Mouse (Mus musculus) megakaryocyte, embryonic 14.5 days (primary cell): ENCODE measurements around the gene Cntd1. TPM values are rescaled to one million over a fixed set of nuclear protein-coding genes. Genes with fewer than 3 reads are reported as not detected.
A peak's percentile ranks its signal among the peaks of the same experiment; 100 is the strongest.

Experiments used
- H3K27me3 ChIP-seq: replicated peaks from 2 replicates; pipeline ENCODE3; 2012; ENCODE audit warnings: inconsistent platforms
- H3K36me3 ChIP-seq: replicated peaks from 2 replicates; pipeline ENCODE3; 2012; ENCODE audit warnings: low read length, inconsistent platforms, mixed read lengths
- H3K4me1 ChIP-seq: 2 replicates; pipeline ENCODE4 v1.6.1; 2012; ENCODE audit warnings: inconsistent platforms
- H3K4me3 ChIP-seq: replicated peaks from 2 replicates; pipeline ENCODE3; 2012; ENCODE audit warnings: moderate library complexity, mild to moderate bottlenecking, inconsistent platforms
- H3K9me3 ChIP-seq: 2 replicates; pipeline ENCODE4 v1.6.1; 2012; ENCODE audit warnings: inconsistent platforms
- FLI1 ChIP-seq: IDR thresholded peaks from 2 replicates; pipeline ENCODE4 v1.6.1; 2012; ENCODE audit warnings: low read length, inconsistent platforms, mixed read lengths
- GATA1 ChIP-seq: IDR thresholded peaks from 3 replicates; pipeline ENCODE4 v1.6.1; 2012; ENCODE audit warnings: mixed read lengths, low read length, inconsistent platforms, borderline replicate concordance
- polyA plus RNA-seq: library from polyadenylated mRNA; stranded (reverse); fragments of >175 nt; gene quantifications from 2 replicates; pipeline ENCODE4 v1.2.3, GENCODE M21; 2012; ENCODE audit warnings: low replicate concordance; ENCODE audit not compliant: insufficient read depth

The Cntd1 gene
- polyA plus RNA-seq, 1 experiment, result not detected

DNA sequence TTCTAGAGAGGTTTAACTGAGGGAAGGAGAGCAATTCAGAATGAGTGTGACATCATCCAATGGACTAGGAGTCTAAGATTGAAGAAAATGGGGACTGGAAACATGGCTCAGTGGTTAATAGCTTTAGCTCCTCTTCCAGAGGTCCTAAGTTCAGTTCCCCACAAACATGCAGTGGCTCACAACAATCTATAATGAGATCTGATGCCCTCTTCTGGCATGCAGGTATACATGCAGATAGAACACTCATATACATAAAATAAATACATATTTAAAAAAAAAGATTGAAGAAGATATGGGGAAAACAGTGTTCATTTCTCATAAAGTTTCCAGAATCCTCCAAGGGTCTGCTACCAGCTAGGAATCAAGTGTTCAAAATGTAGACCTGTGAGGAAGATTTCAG is 43.4 kb upstream of the Cntd1 start:
- no peak for TF ChIP-seq GATA1
- no peak for TF ChIP-seq FLI1
- Histone ChIP-seq H3K27me3 (peaks cover 63% of the 10 kb centered on the region), H3K4me1 (peaks cover 30% of the 10 kb centered on the region), H3K36me3 (no peaks in the 10 kb centered on the region), H3K9me3 (peaks cover 8% of the 10 kb centered on the region), H3K4me3 (no peak overlapping the region)

- Histone ChIP-seq H3K27me3 (peaks cover 55% of the 10 kb centered on the region), H3K4me1 (peaks cover 16% of the 10 kb centered on the region), H3K4me3 (no peak overlapping the region), H3K36me3 (no peaks in the 10 kb centered on the region), H3K9me3 (peaks cover 8% of the 10 kb centered on the region)
- no peak for TF ChIP-seq GATA1
- TF ChIP-seq FLI1, result no peak
Observed at GRCm38 (mm10) chr11:101236782-101237181, 42.0 kb upstream of the Cntd1 start.

DNA sequence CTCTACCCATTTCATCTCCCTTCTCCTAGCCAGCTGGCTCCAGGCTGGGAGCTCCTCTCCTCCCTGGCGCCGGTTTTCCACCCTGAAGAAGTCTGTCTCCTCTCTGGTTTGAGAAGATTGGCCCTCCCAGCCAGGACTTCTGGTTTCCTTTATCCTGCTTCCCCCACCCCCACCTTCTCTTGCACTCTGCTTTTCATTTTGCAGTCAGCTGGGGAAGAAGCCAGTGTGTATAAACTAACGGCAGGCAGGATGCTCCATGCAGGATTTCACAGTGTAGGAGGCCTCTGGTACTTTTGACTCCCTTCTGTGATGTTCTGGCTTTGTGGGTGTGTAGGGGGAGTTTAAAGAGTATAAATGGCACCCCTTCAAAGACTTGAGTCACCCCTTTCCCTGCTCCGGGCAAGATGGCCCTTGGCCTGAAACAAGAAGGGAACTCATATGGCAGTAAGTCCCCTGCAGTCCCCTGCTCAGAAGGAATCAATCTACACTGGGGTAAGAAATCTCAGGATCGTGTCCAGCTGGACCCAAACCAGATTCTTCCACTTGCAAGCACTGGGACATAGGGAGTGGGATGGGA is 40.7 kb upstream of the Cntd1 start:
- peaks cover 8% of the 10 kb centered on the region for H3K9me3 ChIP-seq
- TF ChIP-seq GATA1, result no peak
- TF ChIP-seq FLI1, result no peak
- H3K27me3 ChIP-seq, result peaks cover 56% of the 10 kb centered on the region
- H3K4me3 ChIP-seq, result no peak overlapping the region
- H3K36me3 ChIP-seq, result no peaks in the 10 kb centered on the region
- peaks cover 5% of the 10 kb centered on the region; the same call in 1 of the 2 replicates for H3K4me1 ChIP-seq

DNA sequence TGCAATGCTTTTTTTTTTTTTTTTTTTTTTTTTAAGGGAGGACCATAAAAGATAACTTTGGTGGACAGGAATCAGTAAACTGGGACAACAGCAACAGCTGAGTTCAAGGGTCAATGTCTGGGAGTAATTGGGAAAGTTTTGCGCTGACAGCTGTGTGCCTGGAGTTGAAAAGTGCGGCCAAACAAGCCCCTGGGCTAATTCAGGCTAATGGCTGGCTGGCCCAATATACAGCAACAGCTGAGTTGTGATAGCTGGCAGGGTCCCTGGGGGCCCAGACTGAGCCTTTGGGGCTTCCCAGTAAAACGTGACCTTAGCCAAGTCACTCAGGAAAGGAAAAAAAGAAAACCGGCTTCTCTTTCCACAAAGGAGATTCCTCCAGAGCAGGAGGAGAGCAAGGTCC is 33.7 kb upstream of the Cntd1 start:
- H3K36me3 ChIP-seq, result no peaks in the 10 kb centered on the region
- H3K4me3 ChIP-seq, result no peak overlapping the region
- H3K4me1 ChIP-seq, result peaks cover 44% of the 10 kb centered on the region
- TF ChIP-seq GATA1 (no peak), FLI1 (no peak)
- no peaks in the 10 kb centered on the region for H3K9me3 ChIP-seq
- peaks cover 66% of the 10 kb centered on the region for H3K27me3 ChIP-seq

- Histone ChIP-seq H3K27me3 (peaks cover 65% of the 10 kb centered on the region), H3K9me3 (no peaks in the 10 kb centered on the region), H3K36me3 (no peaks in the 10 kb centered on the region), H3K4me3 (peak within 1 kb of the TSS; percentile 89), H3K4me1 (peaks cover 44% of the 10 kb centered on the region)
- no peak for TF ChIP-seq FLI1
- no peak for TF ChIP-seq GATA1
Observed at GRCm38 (mm10) chr11:101245855-101246701, 32.7 kb upstream of the Cntd1 start, which contains the start of gene Ramp2. Ramp2 (plus strand) TSS chr11:101246028.

- Histone ChIP-seq H3K9me3 (no peaks in the 10 kb centered on the region), H3K36me3 (no peaks in the 10 kb centered on the region), H3K27me3 (peaks cover 62% of the 10 kb centered on the region), H3K4me3 (peak overlapping the region; percentile 89), H3K4me1 (peaks cover 44% of the 10 kb centered on the region)
- TF ChIP-seq GATA1, result no peak
- no peak for TF ChIP-seq FLI1
Observed at GRCm38 (mm10) chr11:101246702-101247012, 32.2 kb upstream of the Cntd1 start.

- no peaks in the 10 kb centered on the region for H3K36me3 ChIP-seq
- TF ChIP-seq GATA1, result no peak
- no peak for TF ChIP-seq FLI1
- no peaks in the 10 kb centered on the region for H3K9me3 ChIP-seq
- peaks cover 54% of the 10 kb centered on the region for H3K27me3 ChIP-seq
- H3K4me1 ChIP-seq, result peaks cover 48% of the 10 kb centered on the region
- no peak overlapping the region for H3K4me3 ChIP-seq
Observed at GRCm38 (mm10) chr11:101247521-101248030, 31.2 kb upstream of the Cntd1 start.

DNA sequence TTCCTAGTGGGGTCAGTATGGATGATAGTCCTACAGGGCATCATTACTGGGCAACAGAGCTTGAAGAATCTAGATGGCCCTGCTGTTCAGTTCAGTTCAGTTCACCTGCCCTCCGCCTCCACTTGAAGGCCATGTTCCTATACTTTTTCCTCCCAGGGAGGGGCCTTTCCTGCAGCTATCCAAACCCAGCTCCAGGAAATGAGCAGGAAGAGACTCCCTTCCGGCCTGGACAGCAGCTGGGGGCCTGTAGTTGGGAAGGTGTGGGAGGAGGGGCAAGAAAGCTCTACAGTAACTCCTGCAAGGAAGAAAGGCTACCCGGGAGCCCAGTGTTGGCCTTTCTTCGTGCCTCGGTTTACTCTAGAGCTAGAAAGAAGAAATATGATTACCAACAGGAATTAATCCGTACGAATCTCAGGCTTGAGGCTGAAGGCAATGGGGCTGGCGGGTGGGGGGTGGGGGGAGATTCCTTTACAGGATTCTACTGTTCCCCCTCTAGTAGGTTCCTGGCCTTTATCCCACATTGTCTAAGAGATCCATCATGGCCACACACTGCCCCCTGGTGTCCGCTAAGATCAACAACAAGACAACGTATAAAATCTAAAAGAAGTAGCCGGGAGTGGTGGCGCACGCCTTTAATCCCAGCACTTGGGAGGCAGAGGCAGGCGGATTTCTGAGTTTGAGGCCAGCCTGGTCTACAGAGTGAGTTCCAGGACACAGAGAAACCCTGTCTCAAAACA is 30.4 kb upstream of the Cntd1 start:
- TF ChIP-seq FLI1 (no peak), GATA1 (no peak)
- no peak overlapping the region for H3K4me3 ChIP-seq
- peaks cover 48% of the 10 kb centered on the region for H3K27me3 ChIP-seq
- H3K36me3 ChIP-seq, result no peaks in the 10 kb centered on the region
- H3K4me1 ChIP-seq, result peaks cover 51% of the 10 kb centered on the region
- no peaks in the 10 kb centered on the region for H3K9me3 ChIP-seq

DNA sequence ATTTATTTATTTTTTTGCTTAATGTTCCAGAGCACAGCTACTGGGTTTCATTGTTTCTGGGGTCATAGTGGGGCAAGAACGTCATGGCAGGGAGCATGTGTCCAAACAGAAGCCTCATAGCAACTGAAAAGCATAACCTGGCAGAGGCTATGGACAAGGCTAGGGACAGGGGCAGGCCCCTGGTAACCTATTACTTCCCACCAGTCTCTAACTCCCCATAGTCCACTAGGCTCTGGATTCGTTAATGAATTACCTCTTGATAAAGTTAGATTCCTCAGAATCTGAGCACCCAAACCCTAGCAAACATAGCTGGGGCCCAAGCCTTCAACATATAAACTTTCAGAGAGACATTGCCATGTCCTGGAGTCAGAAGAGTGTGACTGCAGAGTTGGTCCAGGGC is 27.8 kb upstream of the Cntd1 start:
- peaks cover 23% of the 10 kb centered on the region for H3K27me3 ChIP-seq
- no peak overlapping the region for H3K4me3 ChIP-seq
- no peaks in the 10 kb centered on the region for H3K9me3 ChIP-seq
- TF ChIP-seq GATA1, result no peak
- no peak for TF ChIP-seq FLI1
- peaks cover 50% of the 10 kb centered on the region for H3K4me1 ChIP-seq
- H3K36me3 ChIP-seq, result peaks cover 5% of the 10 kb centered on the region
